Mouse (Mus musculus) CD4-positive, CD25-positive, alpha-beta regulatory T cell, adult 4 months (primary cell): Measurements from ENCODE around the gene Iqschfp. TPM values are rescaled to one million over a fixed set of nuclear protein-coding genes. Genes with fewer than 3 reads are reported as not detected.

Source experiments
- ATAC-seq: one replicate; pipeline ENCODE4 v1.8.0; 2017
- polyA plus RNA-seq, 2 experiments: library from polyadenylated mRNA; unstranded; fragments of 100-300 nt; shearing (Covaris generic); gene quantifications; one replicate each; pipeline ENCODE4 v1.2.1; 2017

Gene Iqschfp
- not detected for polyA plus RNA-seq

DNA sequence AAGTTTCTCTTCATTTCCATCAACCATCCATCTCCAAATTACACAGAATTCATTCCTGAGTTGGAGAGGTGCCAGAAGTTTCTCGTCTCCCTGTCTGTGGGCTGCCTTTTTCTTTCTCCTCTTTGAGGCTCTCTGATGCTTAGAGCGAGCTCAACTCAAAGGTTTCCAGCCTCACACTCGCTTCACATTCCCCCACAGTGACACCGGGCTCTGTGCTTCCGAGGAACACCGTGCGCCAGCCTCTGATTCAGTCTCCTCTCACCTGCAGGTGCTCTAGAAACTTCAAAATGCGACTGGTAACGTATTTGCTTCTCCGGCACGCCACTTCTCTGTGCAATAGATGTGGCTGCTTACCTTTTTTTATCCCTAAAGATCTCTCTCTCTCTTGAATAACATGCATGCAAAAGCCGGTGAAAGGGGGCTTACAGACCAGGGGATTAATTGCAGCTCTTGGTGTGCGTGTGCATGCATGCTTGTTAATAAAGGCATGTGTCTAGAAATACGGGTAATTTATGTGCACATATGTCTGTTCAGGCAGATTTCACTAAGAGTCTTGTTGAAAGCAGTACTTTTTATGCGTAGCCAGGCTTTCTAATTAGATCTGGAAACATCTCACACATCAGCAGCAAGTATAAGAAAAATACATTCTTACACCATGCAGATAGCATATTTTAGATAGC lies at the start of gene Iqschfp, which contains the start of gene Iqcj:
Iqschfp (plus strand) TSS at position 207 of the 680 bp plus-strand sequence.
Iqcj (plus strand) TSS at position 195 of the 680 bp plus-strand sequence.
- no peak for ATAC-seq

- ATAC-seq: no peak
These were observed 39.6 kb upstream of the Iqschfp start for GRCm38 (mm10) chr3:67852397-67852796.

DNA sequence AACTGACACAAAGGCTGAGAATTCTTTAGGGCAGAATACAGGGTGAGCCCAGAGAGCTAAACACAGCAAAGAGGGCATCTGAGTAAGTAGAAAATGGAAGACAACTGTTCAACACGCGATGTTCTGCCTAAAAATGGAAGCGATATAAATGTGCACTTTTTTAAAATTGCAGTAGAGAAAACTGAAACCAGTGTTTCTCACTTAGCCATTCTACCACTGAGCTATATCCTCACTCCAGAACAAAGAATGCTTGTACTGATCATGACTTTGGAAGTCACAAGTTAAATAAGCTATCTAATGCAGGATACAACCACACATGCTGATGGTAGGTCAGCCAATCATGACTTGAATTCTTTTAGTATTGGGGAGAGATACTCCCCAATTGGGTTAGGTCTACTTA lies 30.5 kb upstream of the Iqschfp start:
- ATAC-seq: no peak

DNA sequence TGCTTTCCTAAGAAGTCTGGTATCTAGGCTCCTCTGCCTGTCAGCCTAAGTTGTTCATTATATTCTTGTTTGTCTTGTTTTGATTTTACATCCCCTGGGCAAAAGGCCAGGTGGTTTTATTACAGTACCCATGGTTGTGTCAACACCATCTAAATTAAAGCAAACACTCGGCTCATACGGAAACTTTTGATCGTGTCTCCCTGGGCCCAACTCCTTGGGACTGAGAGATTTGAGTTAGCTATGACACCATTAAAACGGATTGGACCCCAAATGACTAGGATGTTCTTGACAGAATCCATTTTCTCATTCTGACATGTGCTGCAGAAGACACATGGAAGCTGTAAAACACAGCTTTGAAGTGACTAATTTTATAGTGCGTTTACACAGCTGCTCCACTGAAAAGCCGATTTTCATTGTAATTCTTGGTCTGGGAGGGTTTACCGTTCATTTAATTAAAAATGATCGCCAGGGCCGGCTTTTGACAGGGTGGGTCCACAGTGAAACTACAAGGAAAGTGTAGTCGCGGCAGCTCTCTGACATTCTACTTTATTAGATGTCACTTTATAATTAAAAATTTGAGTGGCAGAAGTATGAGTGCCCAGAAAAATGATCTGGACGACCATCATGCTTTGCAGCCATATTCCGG lies 24.5 kb upstream of the Iqschfp start:
- ATAC-seq: no peak

GRCm38 (mm10) chr3:67869424-67869823 lies 22.6 kb upstream of the Iqschfp start:
- ATAC-seq: no peak

DNA sequence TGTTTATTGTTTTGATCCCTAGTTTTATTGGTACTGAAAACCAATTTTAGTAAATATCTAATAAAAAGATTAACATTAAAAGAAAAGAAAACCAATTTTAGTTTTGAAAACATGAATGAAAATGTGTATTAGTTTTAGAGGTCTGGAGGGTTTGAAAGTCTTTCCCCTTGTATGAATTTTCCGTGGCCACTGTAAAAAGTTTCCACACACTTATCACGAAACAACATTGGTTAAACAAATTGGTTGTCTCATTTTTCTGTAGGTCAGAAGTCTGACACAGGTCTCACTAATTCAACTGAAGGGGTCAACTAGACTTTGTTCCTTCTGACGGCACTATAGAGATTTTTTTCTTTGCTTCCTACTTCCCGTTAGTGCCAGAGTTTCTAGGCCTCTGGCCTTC lies 14.8 kb upstream of the Iqschfp start:
- ATAC-seq: no peak

DNA sequence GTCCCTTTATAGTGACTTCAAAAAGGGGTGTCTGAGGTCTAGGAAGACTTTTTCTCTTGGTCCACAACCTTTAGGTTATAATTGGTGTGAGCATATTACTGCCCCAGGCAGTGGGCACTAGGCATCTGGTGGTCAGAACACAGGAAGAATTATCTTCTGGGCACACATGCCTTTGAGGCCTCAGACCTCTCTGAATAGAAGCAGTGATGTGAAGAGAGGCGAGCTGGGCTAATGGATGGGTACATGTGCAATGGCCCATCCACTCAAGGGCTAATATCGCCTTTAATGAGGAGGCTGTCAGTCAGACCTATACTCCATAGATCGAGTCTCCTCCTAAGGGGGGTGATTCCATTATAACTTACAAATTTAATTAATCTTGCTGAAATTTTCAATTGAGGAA lies 7.7 kb upstream of the Iqschfp start:
- no peak for ATAC-seq

GRCm38 (mm10) chr3:67886176-67886575 lies 5.9 kb upstream of the Iqschfp start:
- ATAC-seq: no peak

GRCm38 (mm10) chr3:67887251-67887650 lies 4.8 kb upstream of the Iqschfp start:
- ATAC-seq: no peak

GRCm38 (mm10) chr3:67892768-67893167 lies 736 bp downstream of the Iqschfp start:
- ATAC-seq: no peak

- ATAC-seq: no peak
These were observed 10.5 kb downstream of the Iqschfp start for GRCm38 (mm10) chr3:67902517-67902916.

- ATAC-seq: no peak
These were observed 16.6 kb downstream of the Iqschfp start for GRCm38 (mm10) chr3:67908586-67908985.

- ATAC-seq: no peak
These were observed 26.1 kb downstream of the Iqschfp start for GRCm38 (mm10) chr3:67918098-67918497.

- no peak for ATAC-seq
These were observed 26.7 kb downstream of the Iqschfp start for GRCm38 (mm10) chr3:67918634-67919259.

- no peak for ATAC-seq
These were observed 31.1 kb downstream of the Iqschfp start for GRCm38 (mm10) chr3:67923095-67923494.

DNA sequence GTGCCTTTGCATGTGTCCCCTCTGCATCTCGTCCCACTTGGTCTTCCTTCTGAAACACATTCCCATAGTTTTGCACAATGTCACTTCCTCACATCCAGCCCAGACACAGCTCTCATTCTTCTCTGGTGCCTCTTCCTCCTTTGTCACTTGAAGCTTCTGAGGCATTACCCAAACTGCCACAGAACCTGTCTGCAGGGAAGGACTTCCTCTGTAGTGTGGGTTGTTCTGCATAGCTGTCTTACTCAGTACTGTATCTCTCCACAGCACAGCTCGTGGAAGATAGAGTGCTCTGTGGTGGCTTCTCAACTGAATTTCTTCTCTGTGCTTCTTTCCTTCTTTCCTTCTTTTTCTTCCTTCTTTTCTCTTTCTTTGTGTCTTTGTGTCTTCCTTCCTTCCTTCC lies 33.4 kb downstream of the Iqschfp start:
- no peak for ATAC-seq

- no peak for ATAC-seq
These were observed 38.5 kb downstream of the Iqschfp start for GRCm38 (mm10) chr3:67930424-67931133.

DNA sequence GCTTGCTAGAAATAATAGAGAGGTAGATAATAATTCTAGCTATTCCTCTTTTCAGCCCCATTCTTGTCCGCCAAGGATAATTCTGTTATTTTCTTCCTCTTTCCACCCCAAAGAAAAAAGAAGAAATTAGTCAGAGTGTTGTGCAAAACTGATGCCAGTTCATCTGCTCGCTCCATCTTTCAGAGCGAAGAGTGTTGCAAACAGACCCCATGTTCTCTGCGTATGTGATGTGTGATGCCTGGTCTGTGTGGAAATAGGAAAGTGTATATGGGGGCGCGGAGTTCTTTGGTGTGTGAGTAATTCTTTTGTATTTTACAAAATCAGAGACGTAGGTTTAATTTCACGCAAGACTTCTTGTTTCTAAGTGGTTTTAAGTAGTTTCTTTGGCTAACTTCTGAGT lies 39.1 kb downstream of the Iqschfp start:
- no peak for ATAC-seq

GRCm38 (mm10) chr3:67931914-67932313 lies 39.9 kb downstream of the Iqschfp start:
- ATAC-seq: no peak

DNA sequence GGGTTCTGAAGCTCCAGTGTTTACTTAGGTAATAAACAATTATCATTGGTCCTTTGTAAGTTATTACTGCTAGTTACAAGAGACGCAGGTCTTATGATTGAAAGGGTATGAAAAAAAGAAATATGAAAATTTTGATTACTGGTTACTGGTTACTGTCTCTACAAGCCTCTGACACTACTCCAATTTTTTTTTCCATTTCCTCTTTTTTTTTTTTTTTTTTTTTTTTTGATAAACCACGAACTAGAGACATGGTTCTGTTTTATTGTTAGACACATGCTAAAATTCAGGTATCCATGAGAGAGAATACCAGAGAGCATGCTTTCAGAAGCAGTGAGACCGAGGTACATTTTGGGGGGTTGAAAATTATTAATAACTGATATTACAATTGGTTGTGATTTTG lies 43.8 kb downstream of the Iqschfp start:
- no peak for ATAC-seq

- ATAC-seq: no peak
These were observed 55.0 kb downstream of the Iqschfp start for GRCm38 (mm10) chr3:67947000-67947399.

DNA sequence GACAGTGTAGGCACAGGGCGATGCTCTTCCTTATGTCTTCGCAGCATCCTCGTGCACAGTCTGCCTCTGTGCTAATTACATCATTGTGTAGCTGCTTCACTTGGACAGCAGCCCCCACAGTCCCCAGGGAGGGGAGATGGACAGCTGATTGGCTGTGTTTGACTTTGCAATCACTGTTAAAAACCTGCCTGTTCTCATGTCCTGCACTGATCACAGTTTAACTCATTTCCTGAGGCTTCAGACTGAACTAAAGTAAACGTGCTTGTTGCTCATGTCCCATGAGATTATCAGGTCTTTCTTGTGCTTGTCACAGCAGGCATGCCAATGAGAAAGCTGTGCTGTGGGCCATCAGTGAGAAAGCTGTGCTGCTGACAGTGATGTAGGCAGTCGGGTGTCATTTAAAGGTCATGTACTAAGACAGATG lies 60.5 kb downstream of the Iqschfp start:
- no peak for ATAC-seq

GRCm38 (mm10) chr3:67954459-67955065 lies 62.5 kb downstream of the Iqschfp start:
- ATAC-seq: no peak
